Comparison of ENCODE assay signal across 8 mouse cellular contexts in the genomic region with DNA sequence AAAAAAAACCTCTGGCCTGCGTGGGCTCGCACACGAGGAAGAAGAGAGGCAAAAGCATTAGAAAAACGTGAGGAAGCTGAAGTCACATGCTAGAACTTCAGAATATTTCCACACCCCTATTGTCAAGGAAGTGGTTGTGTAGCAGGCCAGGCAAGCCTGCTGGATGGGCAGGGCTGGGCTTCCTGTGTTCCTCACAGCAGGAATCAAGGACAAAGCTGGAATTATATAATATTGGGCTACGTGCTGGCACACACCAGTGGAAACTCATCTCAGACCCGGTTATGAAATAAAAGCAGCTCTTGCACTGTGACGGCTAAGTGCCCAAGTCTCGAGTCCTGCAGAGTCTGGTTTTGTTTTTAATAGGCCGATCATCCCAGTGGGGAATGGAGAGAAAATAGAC. TPM values are rescaled to one million over a fixed set of nuclear protein-coding genes. Genes with fewer than 3 reads are reported as not detected.
A peak's percentile ranks its signal among the peaks of the same experiment; 100 is the strongest.
DNase-seq lines count a peak whose midpoint lies in the region; ATAC-seq and TF ChIP-seq lines count a peak whose summit lies in the region.

No protein-coding gene starts in this region.

- peak; percentile 84 to 91 for DNase-seq in heart, adult 18-20 months
- no peak for DNase-seq in heart, embryonic 10.5 days (ENCODE audit: low spot score)
- DNase-seq in adrenal gland, postnatal 36 days, result peak; percentile 75 to 77
- DNase-seq in heart, postnatal 0 days (ENCODE audit: low spot score), result no peak
- peak; percentile 71 for DNase-seq in lung, postnatal 14 days
- no peak for DNase-seq in thymus, postnatal 0 days (ENCODE audit: low spot score)
- no peak for DNase-seq in right cerebral cortex, postnatal 14 days

- TF ChIP-seq EP300 in heart, postnatal 0 days (IDR thresholded peaks at IDR 0.05; ENCODE audit: low read depth), result no peak

- no peaks in the 10 kb centered on the region for H3K36me3 ChIP-seq in heart, embryonic 10.5 days
- no peaks in the 10 kb centered on the region for H3K36me3 ChIP-seq in heart, postnatal 0 days (replicated peaks; ENCODE audit: control insufficient read depth, insufficient read depth, low read length)
- H3K36me3 ChIP-seq in intestine, embryonic 16.5 days (ENCODE audit: control insufficient read depth, insufficient read depth, low read length), result no peaks in the 10 kb centered on the region

- no peaks in the 10 kb centered on the region for H3K27me3 ChIP-seq in heart, embryonic 10.5 days (ENCODE audit: insufficient read depth, poor library complexity, severe bottlenecking)
- no peaks in the 10 kb centered on the region for H3K27me3 ChIP-seq in heart, postnatal 0 days (ENCODE audit: control insufficient read depth, insufficient read depth, low read length)
- no peaks in the 10 kb centered on the region for H3K27me3 ChIP-seq in intestine, embryonic 16.5 days (replicated peaks; ENCODE audit: control insufficient read depth, insufficient read depth, low read length)

- 77% methylated on average over 9 of the region's 9 CpGs for WGBS in heart, embryonic 10.5 days
- WGBS in heart, postnatal 0 days, result 55% methylated on average over 9 of the region's 9 CpGs
- 56% methylated on average over 9 of the region's 9 CpGs for WGBS in intestine, embryonic 16.5 days

- no peak overlapping the region for H3K4me2 ChIP-seq in heart, postnatal 0 days (ENCODE audit: low read depth, low read length)
- no peak overlapping the region for H3K4me2 ChIP-seq in intestine, embryonic 16.5 days (ENCODE audit: low read depth, low read length)

- no peak overlapping the region for H3K9ac ChIP-seq in heart, postnatal 0 days (replicated peaks; ENCODE audit: low read depth, low read length)
- no peak overlapping the region for H3K9ac ChIP-seq in intestine, embryonic 16.5 days (ENCODE audit: low read depth, low read length)

- 0 out of 2 replicates have a peak, but pooled peaks have one; percentile 14 for ATAC-seq in heart, postnatal 0 days (ENCODE audit: insufficient read depth, low read depth)
- no peak for ATAC-seq in intestine, embryonic 16.5 days

- H3K27ac ChIP-seq in heart, embryonic 10.5 days, result no peak overlapping the region
- peak overlapping the region; percentile 50 for H3K27ac ChIP-seq in heart, postnatal 0 days (ENCODE audit: low read depth)
- H3K27ac ChIP-seq in intestine, embryonic 16.5 days (ENCODE audit: low read length), result no peak overlapping the region

- peaks cover 21% of the 10 kb centered on the region for H3K4me1 ChIP-seq in heart, embryonic 10.5 days
- H3K4me1 ChIP-seq in heart, postnatal 0 days (ENCODE audit: control insufficient read depth, insufficient read depth), result peaks cover 29% of the 10 kb centered on the region
- H3K4me1 ChIP-seq in intestine, embryonic 16.5 days (ENCODE audit: control insufficient read depth, insufficient read depth, low read length), result peaks cover 14% of the 10 kb centered on the region

- no peak for TF ChIP-seq CTCF in heart, postnatal 0 days (IDR thresholded peaks at IDR 0.05; ENCODE audit: low read depth)

- no peak overlapping the region for H3K4me3 ChIP-seq in heart, embryonic 10.5 days
- no peak overlapping the region for H3K4me3 ChIP-seq in heart, postnatal 0 days (ENCODE audit: low read depth, low read length)
- no peak overlapping the region for H3K4me3 ChIP-seq in intestine, embryonic 16.5 days (ENCODE audit: low read length)

- H3K9me3 ChIP-seq in heart, embryonic 10.5 days, result no peaks in the 10 kb centered on the region
- no peaks in the 10 kb centered on the region for H3K9me3 ChIP-seq in heart, postnatal 0 days (replicated peaks; ENCODE audit: control insufficient read depth, low read length)
- no peaks in the 10 kb centered on the region for H3K9me3 ChIP-seq in intestine, embryonic 16.5 days (ENCODE audit: control insufficient read depth, low read length)

RNA-seq across cellular contexts. Expression of a gene that starts 13.4 kb away (rescaled TPM):
- 10 to 100 TPM; 20.2 to 25.6 TPM for total RNA-seq in heart, adult 18-20 months (2021)
- polyA plus RNA-seq in heart, embryonic 10.5 days (2016; fragmentation: Nextera tagmentation; extraction: Ambion mirVana), result 13.2 and 16.8 TPM in 2 replicates
- 10 to 100 TPM; 19.2 to 36.5 TPM for total RNA-seq in adrenal gland, postnatal 36 days (2021)
- 41.7 and 50.5 TPM in 2 replicates for total RNA-seq in heart, postnatal 0 days (2014; rRNA removed; ENCODE audit: low replicate concordance)
- 70.7 and 79.4 TPM in 2 replicates for polyA plus RNA-seq in heart, postnatal 0 days (2015; fragmentation: Nextera tagmentation; extraction: Ambion mirVana)
- polyA plus RNA-seq in thymus, postnatal 0 days (2015; fragmentation: Nextera tagmentation; extraction: Ambion mirVana), result 18.1 and 19.0 TPM in 2 replicates
- 16.0 and 16.2 TPM in 2 replicates for polyA plus RNA-seq in intestine, embryonic 16.5 days (2015; fragmentation: Nextera tagmentation; extraction: Ambion mirVana)

RNA-seq across cellular contexts. Expression of a gene that starts 15.0 kb away (rescaled TPM):
- total RNA-seq in heart, adult 18-20 months (2021), result 100 to 1,000 TPM; 146 to 154 TPM
- 66.2 and 71.7 TPM in 2 replicates for polyA plus RNA-seq in heart, embryonic 10.5 days (2016; fragmentation: Nextera tagmentation; extraction: Ambion mirVana)
- total RNA-seq in adrenal gland, postnatal 36 days (2021), result 10 to 100 TPM; 60.5 to 73.4 TPM
- total RNA-seq in heart, postnatal 0 days (2014; rRNA removed; ENCODE audit: low replicate concordance), result 161 and 163 TPM in 2 replicates
- polyA plus RNA-seq in heart, postnatal 0 days (2015; fragmentation: Nextera tagmentation; extraction: Ambion mirVana), result 122 and 132 TPM in 2 replicates
- 88.3 and 93.1 TPM in 2 replicates for polyA plus RNA-seq in thymus, postnatal 0 days (2015; fragmentation: Nextera tagmentation; extraction: Ambion mirVana)
- polyA plus RNA-seq in intestine, embryonic 16.5 days (2015; fragmentation: Nextera tagmentation; extraction: Ambion mirVana), result 56.9 and 58.5 TPM in 2 replicates

RNA-seq across cellular contexts. Expression of a gene that starts 30.0 kb away (rescaled TPM):
- total RNA-seq in heart, adult 18-20 months (2021), result 10 to 100 TPM; 89.4 to 92.2 TPM
- 911 and 1,091 TPM in 2 replicates for polyA plus RNA-seq in heart, embryonic 10.5 days (2016; fragmentation: Nextera tagmentation; extraction: Ambion mirVana)
- 100 to 1,000 TPM; 188 to 218 TPM for total RNA-seq in adrenal gland, postnatal 36 days (2021)
- total RNA-seq in heart, postnatal 0 days (2014; rRNA removed; ENCODE audit: low replicate concordance), result 1,043 and 1,325 TPM in 2 replicates
- polyA plus RNA-seq in heart, postnatal 0 days (2015; fragmentation: Nextera tagmentation; extraction: Ambion mirVana), result 259 and 267 TPM in 2 replicates
- polyA plus RNA-seq in thymus, postnatal 0 days (2015; fragmentation: Nextera tagmentation; extraction: Ambion mirVana), result 942 and 997 TPM in 2 replicates
- 559 and 622 TPM in 2 replicates for polyA plus RNA-seq in intestine, embryonic 16.5 days (2015; fragmentation: Nextera tagmentation; extraction: Ambion mirVana)

RNA-seq across cellular contexts. Expression of a gene that starts 33.2 kb away (rescaled TPM):
- total RNA-seq in heart, adult 18-20 months (2021), result 10 to 100 TPM; 13.3 to 17.8 TPM
- 25.3 and 29.1 TPM in 2 replicates for polyA plus RNA-seq in heart, embryonic 10.5 days (2016; fragmentation: Nextera tagmentation; extraction: Ambion mirVana)
- 10 to 100 TPM; 18.3 to 18.7 TPM for total RNA-seq in adrenal gland, postnatal 36 days (2021)
- 5.4 and 25.0 TPM in 2 replicates for total RNA-seq in heart, postnatal 0 days (2014; rRNA removed; ENCODE audit: low replicate concordance)
- 2.3 and 3.0 TPM in 2 replicates for polyA plus RNA-seq in heart, postnatal 0 days (2015; fragmentation: Nextera tagmentation; extraction: Ambion mirVana)
- polyA plus RNA-seq in thymus, postnatal 0 days (2015; fragmentation: Nextera tagmentation; extraction: Ambion mirVana), result 6.7 TPM in 2 replicates
- 10.0 and 11.8 TPM in 2 replicates for polyA plus RNA-seq in intestine, embryonic 16.5 days (2015; fragmentation: Nextera tagmentation; extraction: Ambion mirVana)

RNA-seq across cellular contexts. Expression of a gene that starts 53.0 kb away (rescaled TPM):
- 1 to 10 TPM; 1.8 to 2.5 TPM for total RNA-seq in heart, adult 18-20 months (2021)
- polyA plus RNA-seq in heart, embryonic 10.5 days (2016; fragmentation: Nextera tagmentation; extraction: Ambion mirVana), result 56.5 and 58.3 TPM in 2 replicates
- 1 to 10 TPM; 6.7 to 7.5 TPM for total RNA-seq in adrenal gland, postnatal 36 days (2021)
- 16.1 and 36.2 TPM in 2 replicates for total RNA-seq in heart, postnatal 0 days (2014; rRNA removed; ENCODE audit: low replicate concordance)
- polyA plus RNA-seq in heart, postnatal 0 days (2015; fragmentation: Nextera tagmentation; extraction: Ambion mirVana), result 18.0 and 21.6 TPM in 2 replicates
- polyA plus RNA-seq in thymus, postnatal 0 days (2015; fragmentation: Nextera tagmentation; extraction: Ambion mirVana), result 53.7 and 59.1 TPM in 2 replicates
- 47.7 and 51.7 TPM in 2 replicates for polyA plus RNA-seq in intestine, embryonic 16.5 days (2015; fragmentation: Nextera tagmentation; extraction: Ambion mirVana)

Comparison
In these comparisons a context has a peak if more than half of its experiments do, and no peak if none do; other contexts are left out.
1. DNase-seq: peak in heart, adult 18-20 months (2 of 2), adrenal gland, postnatal 36 days (2 of 2) and lung, postnatal 14 days (single experiment); none in heart, embryonic 10.5 days (single experiment), heart, postnatal 0 days (single experiment), thymus, postnatal 0 days (single experiment) and right cerebral cortex, postnatal 14 days (single experiment).